Mouse (Mus musculus) neural tube, embryonic 15.5 days (tissue): ENCODE measurements around the gene Trim80. TPM values are rescaled to one million over a fixed set of nuclear protein-coding genes. Genes with fewer than 3 reads are reported as not detected.

Experiments
- ATAC-seq: fragments of 200-750 bp; cut with Nextera tagmentation; 2 replicates; pipeline ENCODE4 v1.8.0; 2017; ENCODE audit warnings: mild to moderate bottlenecking, moderate TSS enrichment, moderate library complexity; ENCODE audit not compliant: low FRiP score
- H3K27ac ChIP-seq: fragments of 300-500 bp; sonication (generic); replicated peaks from 2 replicates; pipeline ENCODE4 v1.5.1; 2015; ENCODE audit warnings: mild to moderate bottlenecking, inconsistent platforms
- H3K27me3 ChIP-seq: fragments of 300-500 bp; sonication (generic); replicated peaks from 2 replicates; pipeline ENCODE4 v1.6.1; 2015; ENCODE audit warnings: inconsistent platforms
- H3K36me3 ChIP-seq: fragments of 300-500 bp; sonication (generic); 2 replicates; pipeline ENCODE4 v1.6.1; 2015; ENCODE audit warnings: inconsistent platforms
- H3K4me1 ChIP-seq: fragments of 300-500 bp; sonication (generic); 2 replicates; pipeline ENCODE4 v1.6.1; 2015; ENCODE audit warnings: inconsistent platforms
- H3K4me2 ChIP-seq: fragments of 300-500 bp; sonication (generic); 2 replicates; pipeline ENCODE4 v1.6.1; 2015; ENCODE audit warnings: inconsistent platforms, mild to moderate bottlenecking, moderate library complexity
- H3K4me3 ChIP-seq: fragments of 300-500 bp; sonication (generic); replicated peaks from 2 replicates; pipeline ENCODE4 v1.5.1; 2015; ENCODE audit warnings: mild to moderate bottlenecking, inconsistent platforms
- H3K9ac ChIP-seq: fragments of 300-500 bp; sonication (generic); replicated peaks from 2 replicates; pipeline ENCODE4 v1.6.1; 2015; ENCODE audit warnings: mild to moderate bottlenecking, inconsistent platforms
- H3K9me3 ChIP-seq: fragments of 300-500 bp; sonication (generic); replicated peaks from 2 replicates; pipeline ENCODE4 v1.6.1; 2016; ENCODE audit warnings: inconsistent platforms
- WGBS: fragments of 180-500 bp; shearing (Covaris S2); methylation state at CpG from one replicate; pipeline ENCODE4 v1.1.7; 2015; ENCODE audit warnings: mixed read lengths; 5-methylcytosine and 5-hydroxymethylcytosine counted together
- polyA plus RNA-seq: library from polyadenylated mRNA; unstranded; fragments of >200 nt; fragmentation: Nextera tagmentation; extraction: Ambion mirVana; gene quantifications from 2 replicates; pipeline ENCODE4 v1.2.1, GENCODE M21; 2015

Trim80 gene
- polyA plus RNA-seq, 1 experiment from 2014 or later, result 0.10 TPM

GRCm38 (mm10) chr11:115432814-115433213 lies 7.5 kb upstream of the Trim80 start:
- Histone ChIP-seq H3K36me3 (peaks cover 39% of the 10 kb centered on the region), H3K27ac (no peak overlapping the region), H3K4me2 (no peak overlapping the region), H3K4me1 (peaks cover 16% of the 10 kb centered on the region), H3K27me3 (no peaks in the 10 kb centered on the region; the same call in 1 of the 2 replicates), H3K9me3 (no peaks in the 10 kb centered on the region), H3K4me3 (no peak overlapping the region), H3K9ac (no peak overlapping the region)
- WGBS, result 86% methylated on average over 4 of the region's 4 CpGs
- ATAC-seq, result no peak

- H3K9me3 ChIP-seq, result no peaks in the 10 kb centered on the region
- 90% methylated on average over 6 of the region's 6 CpGs for WGBS
- no peak for ATAC-seq
- H3K27me3 ChIP-seq, result no peaks in the 10 kb centered on the region; the same call in 1 of the 2 replicates
- H3K4me3 ChIP-seq, result no peak overlapping the region
- H3K9ac ChIP-seq, result no peak overlapping the region
- H3K36me3 ChIP-seq, result peaks cover 39% of the 10 kb centered on the region
- no peak overlapping the region for H3K4me2 ChIP-seq
- no peak overlapping the region for H3K27ac ChIP-seq
- H3K4me1 ChIP-seq, result peaks cover 13% of the 10 kb centered on the region
These were observed 7.0 kb upstream of the Trim80 start for GRCm38 (mm10) chr11:115433342-115433741.

DNA sequence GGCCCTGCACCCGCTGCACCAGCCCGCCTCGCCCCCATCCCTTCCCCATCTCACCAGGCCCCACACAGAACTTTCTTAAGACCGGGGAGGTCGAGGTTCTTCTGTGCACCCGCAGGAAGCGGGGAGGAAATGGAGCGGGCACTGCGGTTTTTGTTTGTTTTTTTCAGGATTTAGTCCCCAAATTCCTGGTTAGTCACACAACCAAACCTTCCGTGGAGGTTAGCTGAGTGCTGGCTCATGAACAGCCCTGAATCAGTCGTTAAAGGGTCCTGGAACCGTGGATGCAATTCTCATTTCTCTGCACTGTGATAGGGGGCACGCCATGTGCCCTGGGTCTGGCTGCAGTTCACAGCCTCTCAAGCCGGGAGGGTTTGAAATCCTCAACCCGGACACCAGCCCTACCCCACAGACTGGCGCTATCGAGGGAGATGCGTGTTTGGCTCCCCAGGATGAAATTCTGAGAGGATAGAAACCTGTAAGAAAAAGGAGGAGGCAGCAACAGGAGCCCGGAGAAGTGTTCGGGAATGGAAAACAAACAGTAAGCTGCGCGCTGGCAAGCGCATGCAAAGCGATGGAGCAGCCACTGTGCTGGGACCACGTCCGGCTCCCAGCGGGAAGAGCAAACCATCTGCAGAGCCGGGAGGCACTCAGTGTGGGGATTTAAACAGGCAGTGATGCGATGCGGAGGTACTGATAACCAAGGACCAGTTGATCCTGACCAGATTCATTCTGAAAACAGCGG lies 4.6 kb upstream of the Trim80 start:
- 0 out of 2 replicates have a peak, but pooled peaks have one; percentile 35 for ATAC-seq
- peak overlapping the region; percentile 31 for H3K4me3 ChIP-seq
- H3K27ac ChIP-seq, result 0 out of 2 replicates have a peak overlapping the region, but pooled peaks have one; percentile 28
- peak overlapping the region; percentile 34 for H3K9ac ChIP-seq
- H3K36me3 ChIP-seq, result peaks cover 21% of the 10 kb centered on the region
- peaks cover 13% of the 10 kb centered on the region for H3K4me1 ChIP-seq
- H3K9me3 ChIP-seq, result no peaks in the 10 kb centered on the region
- no peaks in the 10 kb centered on the region; the same call in 1 of the 2 replicates for H3K27me3 ChIP-seq
- 6% methylated on average over 31 of the region's 31 CpGs for WGBS
- peak overlapping the region; percentile 61 for H3K4me2 ChIP-seq

DNA sequence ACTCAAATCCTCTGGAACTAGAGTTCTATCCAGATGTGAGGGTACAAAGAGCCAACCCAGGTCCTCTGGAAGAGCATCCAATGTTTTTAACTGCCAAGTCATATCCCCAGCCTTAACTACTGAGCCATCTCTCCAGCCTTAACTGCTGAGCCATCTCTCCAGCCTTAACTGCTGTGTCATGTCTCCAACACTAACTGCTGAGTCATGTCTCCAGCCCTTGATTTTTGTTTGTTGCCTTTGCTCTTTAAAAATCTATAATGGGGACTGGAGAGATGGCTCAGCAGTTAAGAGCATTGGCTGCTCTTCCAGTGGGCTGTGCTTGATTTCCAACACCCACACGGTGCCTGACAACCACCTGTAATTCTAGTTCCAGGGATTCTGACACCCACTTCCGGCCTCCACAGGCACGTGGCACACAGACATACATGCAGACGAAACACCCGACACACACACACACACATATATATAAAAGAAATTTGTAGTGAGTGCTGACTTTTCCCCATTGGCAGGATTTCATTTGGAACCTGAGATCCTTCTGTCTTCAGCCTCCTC lies 2.7 kb upstream of the Trim80 start:
- peaks cover 2% of the 10 kb centered on the region; the same call in 1 of the 2 replicates for H3K36me3 ChIP-seq
- H3K4me3 ChIP-seq, result no peak overlapping the region
- ATAC-seq, result no peak

GRCm38 (mm10) chr11:115439326-115439725 lies 1.0 kb upstream of the Trim80 start:
- WGBS, result 88% methylated on average over 3 of the region's 3 CpGs
- H3K27ac ChIP-seq, result no peak overlapping the region
- no peaks in the 10 kb centered on the region for H3K36me3 ChIP-seq
- H3K4me2 ChIP-seq, result no peak overlapping the region
- H3K4me3 ChIP-seq, result no peak overlapping the region
- H3K4me1 ChIP-seq, result peaks cover 13% of the 10 kb centered on the region
- no peaks in the 10 kb centered on the region for H3K9me3 ChIP-seq
- H3K9ac ChIP-seq, result no peak overlapping the region
- no peak for ATAC-seq
- no peaks in the 10 kb centered on the region; the same call in 1 of the 2 replicates for H3K27me3 ChIP-seq

More for the DNA sequence above, 2.7 kb upstream of the Trim80 start:
- Histone ChIP-seq H3K27me3 (no peaks in the 10 kb centered on the region; the same call in 1 of the 2 replicates), H3K9me3 (no peaks in the 10 kb centered on the region), H3K4me2 (no peak overlapping the region), H3K27ac (no peak overlapping the region), H3K9ac (no peak overlapping the region), H3K4me1 (peaks cover 13% of the 10 kb centered on the region)
- 85% methylated on average over 5 of the region's 5 CpGs for WGBS

GRCm38 (mm10) chr11:115441417-115441816 lies 1.1 kb downstream of the Trim80 start:
- no peak overlapping the region for H3K4me2 ChIP-seq
- H3K9ac ChIP-seq, result no peak overlapping the region
- no peak overlapping the region for H3K4me3 ChIP-seq
- H3K9me3 ChIP-seq, result no peaks in the 10 kb centered on the region
- WGBS, result 50% methylated on average over 15 of the region's 15 CpGs
- no peaks in the 10 kb centered on the region for H3K27me3 ChIP-seq
- no peaks in the 10 kb centered on the region for H3K36me3 ChIP-seq
- H3K4me1 ChIP-seq, result peaks cover under 1% of the 10 kb centered on the region
- no peak for ATAC-seq
- no peak overlapping the region for H3K27ac ChIP-seq

- Histone ChIP-seq H3K9ac (no peak overlapping the region), H3K4me1 (no peaks in the 10 kb centered on the region), H3K9me3 (no peaks in the 10 kb centered on the region), H3K27ac (no peak overlapping the region), H3K27me3 (no peaks in the 10 kb centered on the region), H3K4me3 (no peak overlapping the region), H3K4me2 (no peak overlapping the region), H3K36me3 (no peaks in the 10 kb centered on the region)
- 67% methylated on average over 3 of the region's 3 CpGs for WGBS
- ATAC-seq, result no peak
These were observed 6.6 kb downstream of the Trim80 start for GRCm38 (mm10) chr11:115446906-115447305.

DNA sequence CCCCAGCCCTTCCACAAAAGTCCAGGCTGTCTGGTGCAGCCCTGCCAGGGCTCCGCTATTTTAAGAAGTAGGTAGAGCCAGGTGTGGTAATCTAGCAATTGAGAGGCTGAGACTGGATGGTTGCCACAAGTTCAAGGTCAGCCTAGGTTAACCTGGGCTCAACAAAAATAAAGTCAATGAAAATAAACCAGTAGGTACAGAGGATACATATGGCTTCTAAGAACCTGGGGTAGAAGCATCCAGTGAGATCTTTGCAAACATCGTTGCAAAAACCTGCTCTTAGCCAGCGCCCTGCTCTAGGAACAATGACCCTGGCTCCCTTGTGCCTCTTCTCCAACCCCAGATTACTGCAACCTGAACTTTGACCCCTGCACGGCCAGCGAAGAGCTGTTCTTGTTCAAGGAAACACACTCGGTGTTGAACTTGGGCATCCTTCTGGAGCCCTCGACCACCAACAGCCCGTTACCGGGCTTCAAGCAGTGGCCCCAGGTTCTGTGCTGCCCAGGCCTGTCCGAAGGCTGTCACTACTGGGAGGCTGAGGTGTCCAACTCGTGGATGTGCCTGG lies 7.1 kb downstream of the Trim80 start:
- Histone ChIP-seq H3K27ac (no peak overlapping the region), H3K9me3 (no peaks in the 10 kb centered on the region), H3K27me3 (no peaks in the 10 kb centered on the region), H3K36me3 (no peaks in the 10 kb centered on the region), H3K9ac (no peak overlapping the region), H3K4me1 (no peaks in the 10 kb centered on the region), H3K4me2 (no peak overlapping the region), H3K4me3 (no peak overlapping the region)
- WGBS, result 94% methylated on average over 11 of the region's 11 CpGs
- no peak for ATAC-seq

DNA sequence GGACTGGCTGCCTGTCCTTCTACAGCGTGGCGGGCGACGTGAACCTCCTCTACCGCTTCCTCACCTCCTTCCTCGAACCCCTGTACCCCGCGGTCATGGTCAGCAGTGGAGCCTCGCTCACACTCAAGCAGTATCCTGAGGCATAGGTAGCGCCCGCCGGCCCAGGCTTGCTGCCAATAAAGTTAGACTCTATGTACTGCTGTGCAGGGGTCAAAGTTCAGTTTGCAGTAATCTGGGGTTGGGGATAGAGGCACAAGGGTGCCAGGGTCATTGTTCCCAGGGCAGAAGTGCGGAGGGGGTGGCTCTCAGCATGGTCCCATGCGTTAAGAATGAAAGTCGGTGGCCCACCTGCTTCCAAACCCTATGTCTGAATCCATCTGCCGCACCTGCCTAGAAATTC lies 7.7 kb downstream of the Trim80 start:
- WGBS, result 88% methylated on average over 16 of the region's 16 CpGs
- Histone ChIP-seq H3K4me3 (no peak overlapping the region), H3K27me3 (no peaks in the 10 kb centered on the region), H3K9me3 (no peaks in the 10 kb centered on the region), H3K4me2 (no peak overlapping the region), H3K27ac (no peak overlapping the region), H3K36me3 (no peaks in the 10 kb centered on the region), H3K9ac (no peak overlapping the region), H3K4me1 (no peaks in the 10 kb centered on the region)
- ATAC-seq, result no peak

DNA sequence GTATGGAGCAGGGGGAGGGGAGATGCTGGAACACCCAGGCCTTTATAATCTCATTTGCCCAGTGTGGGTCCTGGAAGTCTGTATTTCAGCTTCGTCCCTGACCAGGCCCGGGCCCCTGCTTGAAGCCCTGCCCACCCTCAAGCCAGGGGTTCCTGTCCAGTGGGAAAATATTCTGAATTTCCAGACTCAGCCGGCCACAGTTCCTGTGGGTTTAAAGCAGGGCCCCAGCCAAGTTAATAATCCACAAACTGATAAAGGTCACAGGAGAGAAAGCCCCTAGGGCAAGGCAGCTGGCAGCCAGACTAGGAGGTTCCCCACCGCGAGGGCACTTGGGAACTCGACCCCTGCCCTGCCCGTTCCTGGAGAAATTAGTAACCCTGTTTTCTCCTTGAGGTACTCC lies 8.7 kb downstream of the Trim80 start:
- Histone ChIP-seq H3K36me3 (no peaks in the 10 kb centered on the region), H3K27me3 (no peaks in the 10 kb centered on the region), H3K4me3 (no peak overlapping the region), H3K27ac (no peak overlapping the region), H3K9ac (no peak overlapping the region), H3K4me2 (no peak overlapping the region), H3K9me3 (no peaks in the 10 kb centered on the region), H3K4me1 (no peaks in the 10 kb centered on the region)
- 68% methylated on average over 7 of the region's 7 CpGs for WGBS
- ATAC-seq, result no peak

- H3K4me1 ChIP-seq, result no peaks in the 10 kb centered on the region
- no peak overlapping the region for H3K27ac ChIP-seq
- H3K9me3 ChIP-seq, result no peaks in the 10 kb centered on the region
- H3K36me3 ChIP-seq, result no peaks in the 10 kb centered on the region
- ATAC-seq, result no peak
- no peak overlapping the region for H3K4me3 ChIP-seq
- 85% methylated on average over 7 of the region's 7 CpGs for WGBS
- H3K4me2 ChIP-seq, result no peak overlapping the region
- no peak overlapping the region for H3K9ac ChIP-seq
- no peaks in the 10 kb centered on the region for H3K27me3 ChIP-seq
These were observed 9.8 kb downstream of the Trim80 start for GRCm38 (mm10) chr11:115450176-115450575.

- H3K4me3 ChIP-seq, result no peak overlapping the region
- no peak overlapping the region for H3K27ac ChIP-seq
- no peaks in the 10 kb centered on the region for H3K36me3 ChIP-seq
- no peaks in the 10 kb centered on the region for H3K4me1 ChIP-seq
- ATAC-seq, result no peak
- WGBS, result 88% methylated on average over 8 of the region's 8 CpGs
- no peak overlapping the region for H3K4me2 ChIP-seq
- H3K9ac ChIP-seq, result no peak overlapping the region
- no peaks in the 10 kb centered on the region for H3K27me3 ChIP-seq
- no peaks in the 10 kb centered on the region for H3K9me3 ChIP-seq
These were observed 11.5 kb downstream of the Trim80 start for GRCm38 (mm10) chr11:115451781-115452241.
